Mouse (Mus musculus) urinary bladder, postnatal 14 days (tissue): ENCODE measurements around the gene Ube2n.
A peak's percentile ranks its signal among the peaks of the same experiment; 100 is the strongest.

Source experiments
- DNase-seq: peaks from one replicate; pipeline ENCODE4 v3.0.0; 2021; ENCODE audit warnings: low spot score

The Ube2n gene

DNA sequence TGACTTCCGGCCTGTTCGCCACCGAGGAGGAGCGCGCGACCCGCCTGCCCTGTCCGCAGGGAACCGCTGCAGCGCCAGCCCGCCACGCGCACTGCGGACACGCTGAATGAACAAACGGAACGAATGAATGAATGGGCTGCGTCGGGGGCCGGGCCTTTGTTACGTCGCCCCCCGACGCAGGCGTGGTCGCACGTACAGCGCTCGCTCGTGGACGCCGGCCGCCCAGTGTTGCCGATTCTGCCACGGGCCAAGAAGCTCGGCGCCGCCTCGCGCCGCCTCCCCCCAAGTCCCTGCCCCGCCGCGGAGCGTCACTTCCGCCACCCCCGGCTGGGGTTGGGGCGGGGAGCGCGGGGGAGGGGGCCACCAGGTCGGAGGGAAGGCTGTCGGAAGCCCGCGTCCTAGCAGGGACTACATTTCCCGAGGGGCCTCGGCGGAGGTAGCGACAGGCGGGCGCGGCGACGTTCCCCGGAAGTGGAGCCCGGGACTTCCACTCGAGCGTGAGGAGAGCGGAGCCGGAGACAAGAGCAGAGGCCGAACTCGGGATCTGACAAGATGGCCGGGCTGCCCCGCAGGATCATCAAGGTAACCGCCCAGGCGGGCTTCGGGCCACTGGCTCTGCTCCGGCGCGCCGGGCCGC lies at the start of gene Ube2n:
TSS of gene Ube2n (plus strand) at position 490 of the 637 bp plus-strand sequence.
- peak; percentile 97 for DNase-seq

DNA sequence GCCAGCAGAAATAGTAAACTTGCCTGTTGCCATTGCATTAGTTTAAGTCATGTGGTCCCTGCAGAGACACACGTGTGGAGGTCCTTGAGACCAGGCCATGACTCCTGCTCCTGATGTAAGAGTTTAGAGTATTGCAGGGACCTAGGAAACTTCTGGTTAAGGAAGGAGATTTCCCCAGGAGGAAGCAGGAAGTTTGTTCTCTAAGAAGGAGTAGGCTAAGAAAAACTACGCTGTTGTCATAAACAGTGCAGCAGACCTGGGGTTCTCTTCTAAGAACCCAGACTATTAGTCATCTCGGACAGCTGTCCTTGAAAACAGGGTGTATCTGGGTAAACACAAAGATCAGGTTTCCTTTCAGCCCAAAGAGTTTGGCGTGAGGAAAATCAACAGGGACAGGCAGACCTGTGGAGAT lies 49.5 kb upstream of the Ube2n start:
- no peak for DNase-seq

DNA sequence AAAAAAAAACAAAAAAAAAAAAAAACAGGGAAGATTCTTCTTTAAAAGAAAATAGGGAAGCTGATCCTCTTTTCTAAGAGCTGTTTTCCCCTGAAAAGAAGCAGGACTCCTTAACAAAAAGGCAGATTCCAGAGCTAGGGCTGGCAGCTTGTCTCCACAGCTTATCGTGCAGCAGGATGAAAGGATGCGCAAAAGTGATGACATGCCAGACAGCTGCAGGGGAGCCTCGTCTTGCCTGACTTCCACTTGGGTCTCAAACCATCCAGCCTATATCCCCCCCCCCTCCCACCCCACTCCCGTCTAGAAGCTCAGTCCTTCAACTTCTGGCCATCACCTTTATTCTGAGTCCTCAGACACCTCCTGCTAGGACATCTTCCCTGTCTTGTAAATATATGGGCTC lies 46.1 kb upstream of the Ube2n start:
- DNase-seq = no peak

DNA sequence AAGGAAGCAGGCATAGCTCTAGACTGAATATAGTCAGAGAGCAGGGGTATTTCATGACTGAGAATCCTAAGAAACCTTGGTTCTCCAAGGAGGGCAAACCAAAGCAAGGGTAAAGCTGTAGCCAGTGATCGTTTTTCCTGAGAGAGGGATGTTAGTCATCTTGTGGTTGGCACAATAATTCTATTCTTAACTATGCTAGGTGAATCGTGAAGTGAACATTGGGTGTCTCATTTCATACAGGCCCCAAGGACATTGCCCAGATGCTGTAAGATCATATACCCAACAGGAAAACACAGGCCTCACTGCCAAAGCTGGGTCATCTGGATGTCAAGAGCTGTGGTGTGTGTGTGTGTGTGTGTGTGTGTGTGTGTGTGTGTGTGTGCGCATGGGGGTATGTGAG lies 43.8 kb upstream of the Ube2n start:
- no peak for DNase-seq

DNA sequence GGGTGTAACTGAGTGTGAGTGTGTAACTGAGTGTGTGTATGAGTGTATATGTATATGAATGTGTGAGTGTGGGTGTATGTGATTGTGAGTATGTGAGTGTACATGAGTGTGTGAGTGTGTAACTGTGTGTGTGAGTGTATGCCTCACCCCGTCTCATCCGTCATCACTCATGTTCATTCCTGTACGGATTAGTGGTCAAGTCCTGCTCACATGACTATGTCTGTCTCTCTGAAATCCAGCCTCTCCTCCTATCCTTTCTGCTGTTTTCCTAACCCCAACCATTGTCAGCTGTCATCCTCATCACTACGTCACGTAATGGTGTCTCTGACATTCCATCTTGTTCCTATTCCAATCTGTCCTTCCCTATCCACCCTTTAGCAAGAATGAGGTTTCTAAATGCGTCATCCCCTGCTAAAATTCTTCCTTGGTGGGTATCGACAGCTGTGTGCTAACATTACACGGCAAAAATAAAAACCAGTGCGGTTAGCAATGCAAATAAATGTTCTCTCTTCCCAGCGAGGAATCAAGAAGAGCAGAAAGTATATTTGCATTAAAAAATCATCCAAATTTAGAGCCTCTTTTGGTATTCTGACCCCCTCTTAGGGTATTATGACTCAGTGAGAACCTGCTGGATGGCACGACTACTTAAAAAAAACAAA lies 42.9 kb upstream of the Ube2n start:
- DNase-seq = no peak

DNA sequence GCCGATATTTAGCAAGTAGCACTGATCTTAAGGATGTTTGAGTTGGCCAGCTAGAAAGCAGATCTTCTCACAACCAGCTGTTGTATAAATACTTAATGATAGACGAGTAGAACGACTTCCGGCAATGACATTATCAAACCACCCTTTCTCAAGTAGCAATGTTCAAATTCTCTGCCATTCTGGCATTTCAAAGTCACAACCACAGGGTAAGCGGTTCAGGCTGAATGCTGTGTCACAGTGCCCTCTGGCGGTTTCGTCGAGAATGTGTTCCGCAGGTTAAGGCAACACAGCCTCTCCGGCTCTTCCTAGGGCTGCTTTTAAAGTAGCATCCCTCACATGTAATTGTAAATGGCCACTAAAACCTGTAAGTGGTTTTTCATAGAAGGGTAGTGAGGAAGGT lies 39.0 kb upstream of the Ube2n start:
- peak; percentile 89 for DNase-seq

DNA sequence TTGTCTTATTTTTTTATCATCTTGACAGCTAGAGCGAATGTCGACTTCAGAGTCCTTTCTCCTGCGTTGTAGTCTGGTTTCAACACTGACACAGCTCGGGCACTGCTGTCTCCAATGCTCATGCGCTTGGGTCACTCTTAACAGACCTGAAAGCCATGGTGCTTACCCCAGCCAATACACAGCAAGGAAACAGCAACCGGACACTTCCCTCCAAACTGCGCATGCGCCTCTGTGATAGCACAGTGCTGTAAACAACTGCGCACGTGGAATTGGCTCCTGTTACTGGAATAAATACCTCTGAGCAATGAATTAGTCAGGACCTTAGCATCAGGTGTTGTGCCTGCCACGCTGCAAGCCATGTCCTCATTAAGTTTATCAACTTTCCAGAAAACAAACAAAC lies 37.4 kb upstream of the Ube2n start:
- DNase-seq = no peak

DNA sequence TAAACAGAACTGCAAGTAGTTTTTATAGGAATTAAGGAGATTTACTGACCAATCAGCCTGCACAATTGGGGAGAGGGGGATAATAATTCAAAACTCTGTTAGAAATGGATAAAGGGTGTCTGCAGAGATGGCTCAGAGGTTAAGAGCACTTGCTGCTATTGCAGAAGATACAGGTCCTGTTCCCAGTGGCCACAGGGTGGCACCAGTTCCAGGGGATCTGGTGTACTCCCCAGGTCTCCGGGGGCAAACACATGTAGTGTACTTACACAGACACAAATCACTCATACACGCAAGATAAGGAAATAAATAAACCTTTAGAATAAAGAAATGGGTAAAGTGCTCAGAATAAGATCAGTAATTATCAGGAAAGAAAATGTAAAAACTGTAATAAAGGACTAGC lies 25.3 kb upstream of the Ube2n start:
- peak; percentile 43 for DNase-seq

DNA sequence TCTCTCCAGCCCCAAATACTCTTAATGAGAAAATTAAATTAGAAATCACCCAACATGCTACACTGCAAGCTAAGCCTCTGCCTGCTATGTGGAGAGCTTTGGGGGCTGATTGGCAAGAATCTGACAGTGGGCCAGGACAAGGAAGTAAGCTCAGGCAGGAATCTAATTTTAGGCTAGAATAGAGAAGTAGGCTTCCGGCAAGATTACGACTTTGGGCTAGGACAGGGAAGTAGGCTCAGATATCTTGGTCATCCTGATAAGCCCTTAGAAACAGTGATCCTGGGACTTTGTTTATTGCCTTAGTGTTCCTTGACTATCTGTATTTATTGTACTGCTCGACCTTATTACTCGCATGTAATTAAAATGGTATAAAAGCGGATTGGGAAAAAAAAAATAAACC lies 20.7 kb upstream of the Ube2n start:
- no peak for DNase-seq

DNA sequence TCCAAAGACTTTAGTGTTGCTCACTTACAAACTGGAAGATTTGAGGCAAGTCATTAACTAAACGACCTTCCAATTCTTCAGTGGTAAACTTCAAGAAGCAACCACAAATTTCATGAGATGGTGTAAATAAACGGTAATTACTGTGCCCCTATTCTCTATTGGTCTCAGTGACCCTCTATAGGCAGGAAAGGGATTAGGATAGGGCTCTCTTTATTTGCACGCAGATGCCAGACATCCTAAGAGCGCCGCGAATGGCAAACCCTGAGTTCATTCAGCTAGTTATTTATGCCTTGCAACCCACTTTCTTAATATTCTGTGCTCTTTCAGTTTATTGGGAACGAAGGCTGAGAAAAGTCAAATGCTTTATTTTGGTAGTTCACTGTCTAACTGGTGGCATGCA lies 13.9 kb upstream of the Ube2n start:
- DNase-seq = no peak

DNA sequence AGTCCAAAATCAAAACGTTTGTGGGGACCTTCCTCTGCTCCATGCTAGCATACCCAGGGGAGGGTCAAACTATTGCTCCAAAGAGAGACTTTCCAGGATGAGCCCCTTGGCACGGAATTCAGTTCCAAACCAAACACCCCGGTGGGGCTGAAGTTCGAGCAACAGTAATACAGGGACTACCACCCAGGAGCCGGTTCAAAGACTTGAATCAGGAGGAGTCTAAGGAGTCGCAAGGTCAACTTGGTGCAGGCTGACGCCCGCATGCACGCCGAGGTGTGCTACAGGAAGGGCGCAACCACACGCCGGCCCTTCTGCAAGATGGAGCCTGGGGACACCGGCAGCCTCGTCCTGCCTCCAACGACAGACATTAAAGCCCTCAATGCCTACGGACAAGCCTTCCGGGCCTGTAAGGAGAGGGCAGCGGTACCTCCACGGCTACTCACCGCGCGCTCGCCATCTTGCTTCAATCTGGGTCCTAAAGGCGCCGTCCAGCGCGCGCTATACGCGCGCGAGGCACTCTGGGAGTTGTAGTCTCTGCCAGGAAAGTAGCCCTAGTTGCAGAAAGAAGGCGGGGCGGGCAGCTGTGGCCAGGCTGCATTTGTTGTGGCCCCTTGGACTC lies 13.4 kb upstream of the Ube2n start, which contains the start of gene Mrpl42:
TSS of gene Mrpl42 (minus strand) at position 478 of the 619 bp plus-strand sequence.
- peak; percentile 88 for DNase-seq

DNA sequence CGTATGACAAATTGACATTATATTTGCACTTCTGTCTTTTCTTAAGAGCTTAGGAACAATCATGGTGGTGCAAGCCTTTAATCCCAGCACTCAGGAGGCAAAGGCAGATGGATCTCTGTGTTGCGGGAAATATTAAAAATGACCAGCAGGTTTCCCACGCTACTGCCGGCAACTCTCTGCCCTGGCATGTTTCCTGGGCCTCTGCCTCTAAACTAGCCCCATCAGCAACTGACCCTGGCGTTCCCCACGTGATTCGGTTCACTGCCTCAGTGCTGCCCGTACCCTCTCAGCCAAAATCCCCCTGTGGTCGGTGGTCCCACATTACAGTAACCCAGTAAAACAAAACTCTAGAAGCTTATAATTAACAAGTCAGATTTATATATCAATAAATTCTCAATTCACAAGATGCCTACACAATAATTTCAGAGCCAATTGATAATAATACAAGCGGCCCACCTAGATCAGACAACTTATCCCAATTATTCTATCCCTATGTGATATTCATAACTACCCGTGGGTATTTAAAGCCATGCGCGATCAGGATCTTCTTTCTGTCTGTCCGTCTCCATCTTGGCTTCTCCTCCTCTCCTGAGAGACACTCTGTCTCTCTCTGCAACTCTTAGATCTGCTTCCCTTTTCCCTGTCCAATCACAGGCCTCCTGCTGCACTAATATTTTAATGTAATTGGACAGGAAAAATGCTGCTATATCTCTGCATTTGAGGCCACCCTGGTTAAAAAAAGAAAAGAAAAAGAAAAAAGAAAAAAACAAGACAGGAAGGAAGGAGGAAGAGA lies 11.3 kb upstream of the Ube2n start:
- no peak for DNase-seq

DNA sequence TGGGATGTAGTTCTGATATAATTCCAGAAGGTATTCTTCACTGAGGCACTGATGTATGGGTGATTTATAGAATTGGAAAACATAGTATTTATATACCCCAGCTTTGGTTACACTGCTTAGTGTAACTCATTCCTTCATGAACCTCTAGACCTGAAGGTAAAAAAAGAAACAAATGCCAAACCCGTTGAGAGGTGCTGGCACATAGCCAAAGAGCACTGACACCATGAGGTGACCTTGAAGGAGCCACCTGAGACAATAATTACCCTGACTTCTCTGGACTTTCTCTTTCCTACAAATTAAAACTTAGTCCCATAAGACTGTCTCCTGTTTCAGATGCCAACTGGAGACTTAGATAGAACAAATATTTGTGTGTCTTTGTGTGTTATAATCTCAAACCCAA lies 10.6 kb upstream of the Ube2n start:
- DNase-seq = no peak

DNA sequence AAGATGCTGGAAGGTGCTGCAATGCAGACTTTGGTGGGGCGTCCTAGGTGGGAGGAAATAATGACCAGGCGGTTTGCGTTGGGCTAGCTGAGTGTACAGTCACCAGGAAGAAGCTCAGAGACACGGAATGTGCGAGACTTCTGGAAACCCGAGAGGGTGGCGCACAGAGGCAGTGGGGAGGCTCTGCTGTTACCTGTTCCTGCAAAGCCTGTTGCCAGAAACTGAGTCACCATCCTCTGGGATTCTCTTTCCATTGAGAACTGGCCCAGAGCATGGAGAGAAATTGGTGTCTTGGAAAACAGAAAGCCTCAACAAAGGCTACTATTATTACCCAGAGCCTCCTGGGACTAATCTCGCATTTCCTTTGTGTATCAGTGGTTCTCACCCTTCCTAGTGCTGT lies 6.8 kb upstream of the Ube2n start:
- DNase-seq = no peak

DNA sequence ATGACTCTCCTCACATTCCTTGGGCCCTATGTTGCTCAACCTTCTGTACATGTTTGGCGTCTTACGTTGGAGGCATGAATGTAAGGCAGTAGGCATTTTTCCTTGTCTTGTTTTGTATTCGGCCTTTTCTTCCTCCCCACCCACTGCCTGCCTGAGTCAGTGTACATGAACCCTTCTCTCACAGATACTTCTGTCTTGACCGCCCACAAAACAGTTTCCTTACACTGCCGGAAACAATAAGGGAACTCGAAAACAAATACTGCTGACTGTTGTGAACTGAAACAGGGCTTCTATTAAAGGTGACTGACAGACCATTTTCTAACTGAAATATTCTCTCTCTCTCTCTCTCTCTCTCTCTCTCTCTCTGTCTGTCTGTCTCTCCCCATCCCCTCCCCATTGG lies 6.2 kb upstream of the Ube2n start:
- DNase-seq = no peak

DNA sequence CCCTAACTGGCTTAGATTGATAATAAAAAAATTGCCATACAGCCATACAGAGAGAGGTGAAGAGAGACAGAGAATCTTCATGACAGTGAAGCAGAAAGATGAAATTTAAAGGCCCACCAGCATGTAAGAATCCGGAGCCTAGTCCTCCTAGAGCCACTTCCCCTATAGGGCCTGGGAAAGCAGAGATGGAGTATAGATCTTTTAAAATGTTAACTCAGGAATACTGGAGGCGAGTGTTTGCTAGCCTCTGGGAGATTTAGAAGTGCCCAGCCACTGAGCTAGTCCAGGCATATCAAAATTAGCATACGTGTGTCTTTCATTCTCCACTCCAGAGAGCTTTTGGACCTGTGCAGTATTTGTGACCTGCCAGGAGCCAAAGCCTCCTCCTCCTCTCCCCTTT lies 5.7 kb upstream of the Ube2n start:
- DNase-seq = no peak

DNA sequence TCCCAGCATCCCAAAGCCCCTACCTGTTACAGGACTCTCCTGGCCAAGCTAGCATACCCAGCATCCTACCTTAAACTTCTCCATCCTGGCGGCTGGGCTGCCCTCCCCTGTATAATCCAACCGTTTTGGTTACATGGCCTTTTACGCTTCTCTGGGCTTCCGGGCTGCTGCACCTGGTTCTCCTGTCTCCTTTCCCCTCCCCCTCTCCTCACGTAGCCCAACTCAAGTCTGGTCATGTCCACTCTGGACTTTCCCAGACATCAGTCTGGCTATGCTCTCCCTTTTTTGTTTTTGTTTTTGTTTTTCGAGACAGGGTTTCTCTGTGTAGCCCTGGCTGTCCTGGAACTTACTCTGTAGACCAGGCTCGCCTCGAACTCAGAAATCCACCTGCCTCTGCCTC lies 2.3 kb upstream of the Ube2n start:
- DNase-seq = peak; percentile 18

DNA sequence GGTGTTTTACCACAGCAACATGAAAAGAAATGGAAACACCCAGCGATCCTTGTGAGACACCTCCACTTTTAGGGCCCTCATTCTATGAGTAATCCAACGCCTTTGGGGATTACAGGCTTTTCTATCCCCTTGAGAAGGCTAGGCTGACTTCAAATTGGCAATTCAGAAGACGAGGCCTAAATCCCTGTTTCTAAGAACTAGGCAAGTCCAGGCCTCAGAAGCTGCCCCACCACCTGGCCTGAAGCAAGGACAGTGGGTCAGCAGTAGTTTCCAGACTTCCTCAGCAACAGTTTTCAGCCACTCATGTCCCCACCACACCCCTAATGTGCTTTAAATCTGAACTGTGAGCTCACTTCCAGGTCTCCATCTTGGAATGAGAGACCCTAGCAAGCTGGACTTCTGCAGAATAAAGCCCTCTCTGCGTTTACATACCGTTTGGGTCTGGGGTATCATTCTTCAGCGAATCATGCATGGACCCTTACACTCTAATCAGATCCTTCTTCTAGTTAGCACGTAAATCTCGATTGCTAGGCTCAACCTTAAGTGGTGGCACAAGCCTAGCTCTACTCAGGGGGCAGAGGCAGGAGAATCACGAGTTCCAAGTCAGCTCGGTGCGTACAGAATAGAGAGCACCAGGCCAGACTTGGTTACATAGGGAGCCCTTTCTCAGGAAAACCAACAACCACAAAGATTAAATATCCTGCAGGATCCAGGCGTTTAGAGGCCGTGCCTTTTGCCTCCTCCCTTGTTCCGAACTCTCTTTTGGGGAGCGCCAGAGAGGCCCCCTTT lies 983 bp upstream of the Ube2n start:
- DNase-seq = no peak

DNA sequence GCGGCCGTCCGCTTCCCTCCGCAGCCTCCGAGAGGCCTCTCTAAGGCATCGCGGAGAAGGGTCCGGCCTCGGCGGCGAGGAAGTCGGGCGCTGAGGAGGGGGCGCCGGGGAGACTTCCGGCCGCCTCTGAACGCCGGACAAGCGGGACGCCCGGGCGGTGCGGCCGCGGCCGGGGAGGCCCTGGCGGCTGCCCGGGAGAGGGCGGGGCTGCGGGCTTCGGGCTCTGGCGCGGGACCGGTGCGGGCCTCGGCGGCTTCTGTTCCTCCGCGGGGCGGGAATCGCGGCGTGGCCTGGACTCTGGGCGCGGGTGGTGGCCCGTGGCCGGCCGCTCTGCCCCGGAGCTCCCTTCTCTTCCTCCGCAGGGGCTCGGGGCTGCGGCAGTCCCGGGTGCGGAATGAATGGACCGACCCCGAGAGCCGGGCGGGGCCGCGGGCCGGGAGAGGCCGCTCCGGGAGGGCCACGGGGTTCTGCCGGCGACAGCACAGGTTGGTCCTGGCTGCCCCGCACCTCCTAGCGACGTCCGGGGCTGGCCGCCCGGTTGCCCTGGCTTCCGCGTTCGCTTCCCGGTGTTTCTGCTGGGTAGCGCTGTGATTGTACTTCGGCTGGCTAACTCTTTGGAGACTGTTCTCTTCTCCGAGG lies 467 bp downstream of the Ube2n start:
- peak; percentile 56 for DNase-seq

DNA sequence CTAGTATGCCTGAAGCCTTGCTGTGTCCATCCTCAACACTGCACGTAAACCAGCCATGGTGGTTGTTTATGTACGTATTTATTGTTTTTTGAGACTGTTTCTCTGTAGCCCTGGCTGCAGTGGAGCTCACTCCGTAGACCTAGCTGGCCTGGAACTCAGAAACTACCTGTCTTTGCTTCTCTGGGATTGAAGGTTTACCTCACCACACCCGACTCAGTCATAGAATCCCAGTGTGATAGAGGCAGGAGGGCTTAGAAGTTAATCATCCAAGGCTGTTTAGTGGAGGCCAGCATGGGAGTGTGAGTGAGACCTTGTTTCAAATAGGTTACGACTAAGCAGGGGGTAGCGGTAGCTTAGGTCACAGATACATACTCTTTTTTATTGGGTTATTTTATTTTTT lies 2.7 kb downstream of the Ube2n start:
- DNase-seq = no peak

DNA sequence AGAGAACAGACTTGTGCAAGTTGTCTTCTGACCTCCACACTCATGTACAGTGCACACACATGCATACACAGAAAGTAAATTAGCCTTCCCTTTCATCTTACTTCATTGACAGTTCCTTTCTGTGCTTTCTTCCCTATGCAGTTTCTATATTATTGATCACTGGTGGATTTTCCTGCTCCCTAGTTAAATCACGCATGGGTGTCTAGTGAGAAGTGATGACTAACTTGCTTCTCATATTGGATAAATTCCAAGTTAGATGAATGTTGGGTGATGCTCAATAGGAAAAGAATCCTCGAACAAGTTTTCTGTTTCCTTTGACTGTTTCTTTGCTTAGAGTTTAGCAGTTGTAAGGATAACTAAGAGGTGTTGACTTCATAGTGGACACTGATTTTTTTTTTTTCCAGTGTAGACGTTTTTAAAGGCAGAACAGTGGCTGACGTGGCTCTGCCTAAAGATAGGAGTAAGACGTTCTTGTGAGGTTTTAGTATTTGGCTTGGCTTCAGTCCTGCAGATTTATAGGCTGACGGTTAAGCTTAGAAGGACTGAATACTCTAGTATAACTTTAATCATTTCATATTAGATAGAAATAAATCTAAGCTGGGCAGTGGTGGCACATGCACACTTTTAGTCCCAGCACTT lies 10.2 kb downstream of the Ube2n start:
- no peak for DNase-seq
